Mouse (Mus musculus): ENCODE results near the gene Rab30.

GRCm38 (mm10) chr7:92740411-92741115 lies 840 bp upstream of the Rab30 start:
- TF ChIP-seq CTCF (IDR thresholded peaks at IDR 0.05; ENCODE audit: borderline replicate concordance, insufficient read depth, low read depth, low read length) = no peak
- TF ChIP-seq POLR2A (IDR thresholded peaks at IDR 0.05; ENCODE audit: borderline replicate concordance, insufficient read depth, low read length) = 0 out of 2 replicates have a peak, but pooled peaks have one; percentile 11

Measured in cerebellum, adult 2 months (tissue).